Mouse (Mus musculus): Measurements from ENCODE around the gene Dmkn.
"Not testable (repeated sequence)": the region's sequence is repeated elsewhere in the genome, so short reads cannot be mapped to it uniquely, and the experiment has no call there.

Dmkn gene

GRCm38 (mm10) chr7:30812291-30812807 is 48.8 kb downstream of the Dmkn start:
- DNase-seq (ENCODE audit: low spot score in 2 of 2): no peak

- DNase-seq (ENCODE audit: low spot score in 2 of 2): no peak
Measured at GRCm38 (mm10) chr7:30820131-30820530, 56.6 kb downstream of the Dmkn start.

- no peak for DNase-seq (ENCODE audit: low spot score in 2 of 2)
Measured at GRCm38 (mm10) chr7:30820854-30821445, 57.4 kb downstream of the Dmkn start.

GRCm38 (mm10) chr7:30821532-30821931 is 58.0 kb downstream of the Dmkn start:
- DNase-seq (ENCODE audit: low spot score in 2 of 2): no peak

GRCm38 (mm10) chr7:30823675-30824074 is 60.1 kb downstream of the Dmkn start, which contains the start of gene Ffar2:
Gene Ffar2, minus strand, starts transcription at chr7:30823775.
- no peak for DNase-seq (ENCODE audit: low spot score in 2 of 2)

- DNase-seq (ENCODE audit: low spot score in 2 of 2): no peak
Measured at GRCm38 (mm10) chr7:30824306-30824705, 60.8 kb downstream of the Dmkn start.

GRCm38 (mm10) chr7:30826660-30827059 is 63.1 kb downstream of the Dmkn start:
- DNase-seq (ENCODE audit: low spot score in 2 of 2): no peak

- not testable (repeated sequence) for DNase-seq (ENCODE audit: low spot score in 2 of 2)
Measured at GRCm38 (mm10) chr7:30828871-30829270, 65.3 kb downstream of the Dmkn start.

- no peak for DNase-seq (ENCODE audit: low spot score in 2 of 2)
Measured at GRCm38 (mm10) chr7:30829428-30829827, 65.9 kb downstream of the Dmkn start.

Measured in left cerebral cortex, adult 9 months (tissue).